Mouse (Mus musculus) brain, embryonic 18.5 days (tissue): ENCODE results near the gene Catsperd.

ENCODE experiments used
- DNase-seq: peaks from one replicate; pipeline ENCODE4 v3.0.0-alpha.2; 2012; ENCODE audit warnings: low read depth, low spot score

Gene Catsperd

GRCm38 (mm10) chr17:56664333-56664732, 36.4 kb downstream of the Catsperd start:
- no peak for DNase-seq

DNA sequence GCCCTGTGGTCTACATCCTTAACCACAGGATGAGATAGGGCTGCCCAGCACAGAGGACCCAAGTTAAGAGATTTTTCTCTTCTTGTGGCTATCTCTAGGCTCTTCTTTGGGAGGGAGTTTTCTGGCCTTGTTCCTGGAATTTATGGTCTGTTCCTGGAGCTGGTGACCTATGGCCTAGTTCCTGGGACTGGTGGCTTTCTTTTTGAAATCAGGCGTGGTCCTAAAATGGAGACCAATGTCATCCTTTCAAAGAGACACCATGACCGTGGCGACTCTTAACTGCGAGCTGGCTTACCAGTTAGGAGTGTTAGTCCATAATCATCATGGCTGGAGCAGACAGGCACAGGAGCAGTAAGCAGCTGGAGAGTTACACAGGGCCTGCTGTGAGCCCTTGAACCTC, 38.4 kb downstream of the Catsperd start:
- no peak for DNase-seq

DNA sequence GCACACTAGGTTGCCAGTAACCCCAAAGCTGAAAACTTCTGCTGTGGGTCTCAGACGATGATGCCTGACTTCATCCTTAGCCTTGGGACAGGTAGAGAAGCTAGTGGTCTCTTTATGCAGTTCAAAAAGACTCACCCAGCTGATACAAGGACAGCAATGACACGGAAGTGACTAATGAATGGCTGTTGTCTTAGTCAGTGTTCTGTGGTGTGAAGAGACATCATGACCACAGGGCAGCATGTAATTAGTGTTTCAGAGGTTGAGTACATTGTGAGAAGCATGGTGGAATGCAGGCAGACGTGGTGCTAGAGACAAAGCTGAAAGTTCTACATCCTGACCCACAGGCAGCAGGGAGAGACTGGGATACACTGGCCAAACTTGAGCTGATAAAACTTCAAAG, 39.6 kb downstream of the Catsperd start:
- no peak for DNase-seq

GRCm38 (mm10) chr17:56668384-56669144, 40.6 kb downstream of the Catsperd start:
- peak; percentile 43 for DNase-seq

- no peak for DNase-seq
Measured at GRCm38 (mm10) chr17:56669766-56670165, 41.8 kb downstream of the Catsperd start.

- DNase-seq = peak; percentile 98
Measured at GRCm38 (mm10) chr17:56672941-56673646, 45.2 kb downstream of the Catsperd start, which contains the start of gene Ranbp3. Gene Ranbp3 (plus strand): TSS chr17:56673294.

DNA sequence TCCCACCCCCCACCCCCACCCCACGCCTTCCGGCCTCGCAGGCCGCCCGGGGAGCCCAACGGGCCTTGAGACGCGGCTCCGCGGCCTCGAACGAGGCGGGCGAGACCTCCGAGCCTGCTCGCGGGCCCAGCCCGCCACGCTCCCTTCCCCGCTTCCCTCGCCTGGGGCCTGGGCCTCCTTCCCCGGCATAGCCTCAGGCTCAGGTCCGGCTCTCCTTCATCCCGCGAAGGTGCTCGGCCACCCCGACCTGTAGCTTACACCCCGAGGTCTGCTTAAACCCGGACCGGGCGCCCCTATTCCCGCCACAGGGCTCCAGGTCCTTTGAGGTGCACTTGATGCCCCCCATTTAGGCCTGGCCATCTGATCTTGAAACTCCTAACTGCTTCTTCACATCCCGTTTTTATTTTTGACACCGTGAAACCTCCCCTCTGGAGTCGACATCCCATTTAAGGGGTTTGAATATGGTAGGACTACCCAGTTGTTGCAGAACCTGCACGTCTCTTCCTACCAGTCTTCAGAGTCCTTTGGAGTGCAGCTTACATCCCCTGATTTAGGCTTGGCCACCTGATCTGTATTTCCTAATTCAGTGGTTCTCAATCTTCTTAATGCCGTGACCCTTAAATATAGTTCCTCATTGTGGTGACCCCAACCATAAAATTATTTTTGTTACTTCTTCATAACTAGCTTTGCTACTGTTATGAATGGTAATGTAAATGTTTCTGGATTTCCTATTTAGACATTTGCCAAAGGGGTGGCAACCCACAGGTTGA, 45.9 kb downstream of the Catsperd start:
- no peak for DNase-seq

GRCm38 (mm10) chr17:56681791-56682190, 53.8 kb downstream of the Catsperd start:
- DNase-seq = no peak

GRCm38 (mm10) chr17:56682880-56683279, 54.9 kb downstream of the Catsperd start:
- DNase-seq = no peak

DNA sequence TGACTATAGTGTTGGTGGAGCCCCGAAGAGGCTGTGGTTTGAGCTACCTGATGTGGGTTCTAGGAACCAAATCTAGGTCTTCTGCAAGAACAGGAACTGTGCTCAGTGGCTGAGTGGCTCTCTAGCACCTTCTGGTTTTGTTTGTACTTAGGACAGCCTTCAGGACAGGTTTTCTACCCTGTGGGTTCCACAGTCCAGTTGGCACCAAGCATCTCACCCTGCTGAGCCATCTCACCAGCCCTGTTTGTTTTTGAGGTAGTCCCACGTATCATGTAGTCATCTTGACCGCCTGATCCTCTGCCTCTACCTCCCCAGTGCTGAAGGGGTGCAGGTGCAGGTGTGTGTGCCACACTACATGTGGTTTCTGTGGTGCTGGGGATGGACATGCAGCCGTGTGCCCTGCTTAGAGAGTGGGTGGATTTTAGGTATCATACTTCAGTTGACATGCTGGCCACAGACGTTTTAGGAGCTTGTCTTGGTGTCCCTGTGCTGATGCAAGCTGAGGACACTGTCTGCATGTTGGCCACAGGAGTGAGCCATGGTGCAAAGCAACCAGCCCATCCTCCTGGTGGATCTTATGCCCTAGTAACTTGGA, 55.7 kb downstream of the Catsperd start:
- DNase-seq = no peak

GRCm38 (mm10) chr17:56684649-56685048, 56.7 kb downstream of the Catsperd start:
- DNase-seq = no peak

GRCm38 (mm10) chr17:56686801-56687200, 58.9 kb downstream of the Catsperd start:
- DNase-seq = no peak

- DNase-seq = no peak
Measured at GRCm38 (mm10) chr17:56688045-56688444, 60.1 kb downstream of the Catsperd start.

GRCm38 (mm10) chr17:56688689-56689088, 60.7 kb downstream of the Catsperd start:
- no peak for DNase-seq

DNA sequence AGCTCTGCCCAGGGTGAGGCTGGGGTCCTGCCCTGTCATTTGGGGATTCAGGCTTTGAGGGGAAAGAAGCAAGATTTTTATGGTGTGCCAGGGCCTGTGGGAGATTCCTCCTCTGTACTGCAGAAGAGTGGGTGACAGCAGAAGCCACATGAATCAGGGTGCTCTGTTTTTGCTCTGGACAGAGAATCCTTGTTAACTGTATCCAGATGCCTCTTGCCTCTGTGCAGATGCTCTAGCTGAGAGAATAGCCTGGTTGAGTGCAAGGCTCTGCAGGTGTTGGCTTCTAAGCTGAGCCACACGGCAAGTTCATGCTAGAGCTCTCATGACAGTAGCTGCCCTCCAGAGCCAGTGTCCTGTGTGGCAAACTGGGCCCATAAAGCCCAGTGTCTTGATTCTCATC, 65.5 kb downstream of the Catsperd start:
- no peak for DNase-seq

DNA sequence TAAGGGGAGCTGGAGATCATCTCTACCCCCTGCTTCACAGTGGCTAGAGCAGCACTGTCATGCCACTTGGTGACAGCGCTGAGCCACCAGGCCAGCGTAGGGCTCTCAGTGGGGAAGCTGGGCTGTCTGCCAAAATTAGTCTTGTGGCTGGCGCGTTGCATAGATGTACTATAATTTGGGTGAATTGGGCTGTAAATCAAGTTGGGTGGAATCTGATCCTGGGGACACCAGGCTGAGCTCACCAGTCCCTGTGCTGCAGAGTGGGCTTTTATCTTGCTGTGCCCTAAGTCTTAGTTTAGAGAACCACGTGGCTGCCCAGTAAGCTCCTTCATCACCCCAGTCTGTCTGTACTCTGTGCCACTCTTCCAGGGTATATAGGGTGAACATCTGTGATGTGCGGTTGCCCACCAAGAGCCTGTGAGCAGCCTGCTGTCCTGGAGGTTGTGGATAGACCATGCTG, 65.9 kb downstream of the Catsperd start:
- no peak for DNase-seq

DNA sequence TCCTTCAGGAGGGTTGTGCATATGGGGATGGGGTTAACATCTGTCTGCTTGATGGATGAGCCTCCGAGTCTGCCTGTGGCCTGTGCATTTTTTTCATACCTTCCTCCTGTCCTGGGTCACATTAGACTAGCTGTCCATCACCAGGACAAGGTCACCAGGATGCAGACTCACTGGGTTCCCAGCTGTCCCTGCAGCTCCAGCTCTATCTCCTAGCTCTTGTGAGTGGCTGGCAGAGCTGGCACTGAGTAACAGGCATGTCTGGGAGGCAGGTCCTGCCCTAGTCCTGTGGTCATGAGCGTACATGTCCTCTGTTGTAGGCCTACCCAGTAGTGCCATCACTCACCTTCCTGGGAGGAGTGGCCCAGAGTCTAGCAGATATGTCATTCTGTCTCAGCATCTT, 72.5 kb downstream of the Catsperd start:
- DNase-seq = no peak

DNA sequence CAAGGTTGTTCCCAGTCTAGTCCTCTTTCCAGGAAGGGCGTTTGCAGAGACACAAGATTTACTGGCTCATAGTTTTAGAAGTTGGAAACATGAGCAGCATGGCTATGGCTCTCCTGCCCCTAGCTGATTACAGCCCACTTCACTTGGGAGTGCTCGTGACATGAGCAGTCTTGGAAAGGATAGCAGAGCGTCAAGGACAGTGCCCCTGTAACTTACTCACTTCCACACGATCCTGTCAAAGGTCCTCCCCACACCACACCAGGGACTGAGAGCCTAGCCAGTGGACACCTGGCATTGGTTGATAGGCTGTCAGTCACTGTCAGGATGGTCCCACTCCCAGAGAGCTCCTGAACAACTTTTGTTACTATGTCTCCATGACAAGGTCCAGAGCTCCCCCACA, 75.1 kb downstream of the Catsperd start:
- no peak for DNase-seq

DNA sequence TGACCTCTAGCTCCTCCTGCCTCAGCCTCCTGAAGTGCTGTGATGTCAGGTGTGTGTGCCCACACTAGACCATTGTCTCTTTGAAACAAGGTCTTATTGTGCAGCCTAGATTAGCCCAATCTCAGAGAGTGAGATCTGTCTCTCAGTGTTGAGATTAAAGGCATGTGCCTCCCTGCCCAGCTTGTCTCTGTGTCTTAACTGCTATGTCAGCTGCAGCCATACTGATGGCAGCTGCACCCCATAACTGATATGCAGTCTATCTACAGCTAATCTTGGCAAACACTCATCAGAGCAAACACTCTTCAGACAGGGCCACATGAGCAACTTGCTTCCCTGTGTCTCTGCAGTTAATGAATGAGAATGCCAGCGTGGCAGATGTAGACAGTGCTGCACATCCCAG, 78.6 kb downstream of the Catsperd start:
- no peak for DNase-seq

DNA sequence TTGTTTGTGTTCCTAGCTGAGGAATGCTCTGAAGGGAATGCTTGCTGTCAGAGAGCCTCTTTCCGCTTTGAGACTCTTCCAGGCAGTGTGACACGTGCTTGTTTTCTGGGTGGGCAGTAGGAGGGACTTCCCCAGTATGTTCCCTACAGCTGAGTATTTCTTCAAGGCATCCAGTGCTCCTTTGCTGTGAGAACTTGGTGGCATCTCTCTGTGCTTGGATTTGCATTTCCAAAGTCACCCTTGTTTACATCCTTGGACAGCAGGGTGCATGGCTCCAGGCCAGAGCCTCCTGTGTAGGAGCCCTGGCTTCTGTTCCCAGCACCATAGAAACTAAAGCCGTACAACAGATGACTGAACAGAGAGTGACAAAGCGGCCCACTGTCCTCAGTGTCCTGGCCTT, 80.7 kb downstream of the Catsperd start:
- DNase-seq = no peak

DNA sequence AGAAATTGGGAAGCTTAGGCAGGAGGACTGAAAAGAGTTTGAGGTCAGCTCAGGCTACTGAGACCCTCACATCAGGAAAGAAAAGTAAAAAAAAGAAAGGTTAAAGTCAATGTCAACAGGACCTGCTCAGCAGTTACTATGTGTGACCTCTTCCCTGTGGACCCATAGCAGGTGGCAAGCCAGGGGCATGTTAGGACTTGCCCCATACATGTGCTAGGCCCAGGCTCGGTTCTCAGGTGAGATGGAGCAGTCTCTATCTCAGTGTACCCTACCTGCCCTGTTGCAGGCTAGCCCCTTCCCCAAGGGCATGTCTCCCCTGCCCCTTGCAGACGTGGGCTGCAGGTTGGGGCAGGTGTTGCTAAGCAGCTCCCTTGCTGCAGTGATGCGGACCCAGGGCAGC, 81.8 kb downstream of the Catsperd start:
- DNase-seq = no peak
